Mouse (Mus musculus) embryo, embryonic 10.5 days (tissue): ENCODE data around the gene Iqsec1.

ENCODE experiments used
- DNase-seq: peaks from one replicate; pipeline ENCODE4 v3.0.0-alpha.2; 2015; ENCODE audit warnings: low spot score

The Iqsec1 gene

GRCm38 (mm10) chr6:90783176-90783575 lies 205.3 kb downstream of the Iqsec1 start:
- no peak for DNase-seq

- peak; percentile 90 for DNase-seq
Measured at GRCm38 (mm10) chr6:90781921-90782770, 206.3 kb downstream of the Iqsec1 start.

DNA sequence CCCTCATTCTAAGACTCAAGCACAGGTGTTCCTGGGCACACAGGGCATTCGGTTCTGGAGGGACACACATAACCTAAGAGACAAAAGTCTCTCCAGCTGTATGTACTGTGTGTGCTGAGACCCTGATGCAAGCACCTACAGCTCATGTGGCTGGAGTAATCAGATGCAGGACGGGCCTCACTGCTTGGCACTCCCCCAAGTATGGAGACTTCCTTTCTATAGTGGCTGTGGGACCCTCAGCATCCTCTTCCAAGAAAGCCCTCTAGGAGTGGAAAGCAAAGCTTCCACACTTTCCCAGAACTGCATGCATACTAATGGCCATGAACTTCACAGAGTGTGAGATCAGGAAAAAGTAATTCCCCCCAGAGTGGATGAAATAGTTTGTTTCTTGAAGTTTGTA lies 208.0 kb downstream of the Iqsec1 start:
- no peak for DNase-seq

DNA sequence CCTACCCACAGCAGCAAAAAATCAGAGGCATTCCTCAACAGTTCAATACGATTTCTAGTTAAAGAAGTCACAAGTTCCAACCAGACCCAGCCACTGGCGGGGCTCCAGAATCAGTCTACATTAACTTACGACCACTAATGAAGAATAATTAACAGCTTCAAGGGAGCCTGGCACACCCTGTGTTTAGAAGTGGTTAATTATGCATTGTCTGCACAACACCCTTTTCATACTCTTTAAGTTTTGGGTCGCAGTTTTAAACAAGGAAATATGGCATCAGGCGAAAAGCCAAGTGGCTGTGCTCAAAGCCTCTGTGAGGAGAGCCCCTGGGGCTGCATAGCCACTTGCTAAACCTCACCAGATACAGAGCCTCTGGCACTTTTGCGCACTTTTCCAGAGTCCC lies 209.6 kb downstream of the Iqsec1 start:
- no peak for DNase-seq

DNA sequence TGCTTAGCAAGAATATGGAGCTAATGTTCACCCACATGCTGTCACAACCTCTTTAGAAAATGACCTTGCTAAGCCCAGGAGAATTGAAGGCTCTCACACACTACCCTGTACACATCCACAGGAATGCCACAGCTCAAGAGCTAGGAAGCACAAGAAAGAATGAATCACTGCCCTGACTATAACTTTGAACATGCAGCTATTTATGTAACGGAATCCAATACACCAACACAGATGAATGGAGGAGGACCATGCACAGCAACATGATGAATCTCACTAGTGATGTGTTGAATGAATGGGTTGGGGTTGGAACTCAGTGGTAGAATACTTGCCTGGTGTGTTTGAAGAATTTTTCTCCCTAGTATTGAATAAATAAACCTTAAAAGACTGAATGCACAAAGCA lies 211.2 kb downstream of the Iqsec1 start:
- DNase-seq = no peak

GRCm38 (mm10) chr6:90775606-90776005 lies 212.9 kb downstream of the Iqsec1 start:
- no peak for DNase-seq

DNA sequence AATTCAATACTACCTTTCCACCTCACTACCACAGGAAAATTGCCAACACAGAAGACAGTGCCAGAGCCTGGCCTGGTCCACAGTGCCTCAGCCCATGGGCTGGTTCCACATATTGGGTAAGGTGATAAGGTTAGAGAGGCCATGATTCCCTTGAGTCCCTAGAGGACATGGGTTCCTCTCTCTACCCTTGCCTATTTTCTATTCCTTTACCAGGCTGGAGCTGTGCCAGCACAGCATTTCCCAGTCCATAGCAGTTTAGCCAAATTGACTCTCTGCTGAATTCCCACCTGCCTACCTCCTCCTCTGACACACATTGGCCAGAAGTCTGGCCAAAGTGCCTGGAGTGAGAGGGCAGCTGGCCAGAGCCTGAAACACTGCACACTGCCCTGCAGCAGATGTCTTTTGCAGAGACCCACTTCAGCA lies 214.7 kb downstream of the Iqsec1 start:
- DNase-seq = no peak

GRCm38 (mm10) chr6:90772120-90772519 lies 216.4 kb downstream of the Iqsec1 start:
- DNase-seq = no peak

DNA sequence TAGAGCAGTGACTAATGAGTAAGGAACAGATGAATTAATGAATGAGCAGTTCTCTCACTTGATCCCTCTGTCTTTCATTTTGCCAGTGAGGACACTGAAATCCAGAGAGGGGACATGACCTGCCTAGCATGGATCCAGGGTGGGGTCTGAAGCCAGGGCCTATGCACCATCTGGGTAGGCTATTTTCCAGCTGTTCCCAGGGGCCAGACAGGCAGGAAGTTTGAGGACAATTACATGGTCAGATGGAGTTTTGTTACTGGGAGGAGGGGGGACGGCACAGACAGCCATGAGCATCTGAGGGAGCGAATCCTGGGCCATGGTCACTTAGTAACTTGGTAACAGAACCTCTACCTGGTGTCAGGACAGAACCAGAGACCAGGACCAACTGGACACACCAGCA lies 220.0 kb downstream of the Iqsec1 start:
- no peak for DNase-seq

DNA sequence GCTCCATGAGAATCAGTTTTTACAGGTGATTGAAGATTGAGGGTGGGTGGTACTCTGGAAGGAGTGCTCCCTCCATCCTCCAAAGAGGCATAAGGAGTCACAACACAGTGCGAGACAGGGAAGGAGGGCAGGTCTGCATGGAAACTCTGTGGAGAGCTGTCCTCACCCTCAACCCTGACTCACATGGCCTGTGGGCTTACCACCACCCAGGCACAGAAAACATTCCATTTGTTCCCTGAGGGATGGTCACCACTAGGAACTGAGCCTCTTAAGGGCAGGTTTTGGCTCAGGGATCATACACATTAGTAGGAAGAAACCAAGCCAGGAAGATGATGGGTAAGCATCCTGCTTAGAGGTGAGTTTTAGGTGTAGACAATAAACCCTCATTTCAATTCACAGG lies 220.6 kb downstream of the Iqsec1 start:
- DNase-seq = no peak

- DNase-seq = no peak
Measured at GRCm38 (mm10) chr6:90764753-90765152, 223.7 kb downstream of the Iqsec1 start.

DNA sequence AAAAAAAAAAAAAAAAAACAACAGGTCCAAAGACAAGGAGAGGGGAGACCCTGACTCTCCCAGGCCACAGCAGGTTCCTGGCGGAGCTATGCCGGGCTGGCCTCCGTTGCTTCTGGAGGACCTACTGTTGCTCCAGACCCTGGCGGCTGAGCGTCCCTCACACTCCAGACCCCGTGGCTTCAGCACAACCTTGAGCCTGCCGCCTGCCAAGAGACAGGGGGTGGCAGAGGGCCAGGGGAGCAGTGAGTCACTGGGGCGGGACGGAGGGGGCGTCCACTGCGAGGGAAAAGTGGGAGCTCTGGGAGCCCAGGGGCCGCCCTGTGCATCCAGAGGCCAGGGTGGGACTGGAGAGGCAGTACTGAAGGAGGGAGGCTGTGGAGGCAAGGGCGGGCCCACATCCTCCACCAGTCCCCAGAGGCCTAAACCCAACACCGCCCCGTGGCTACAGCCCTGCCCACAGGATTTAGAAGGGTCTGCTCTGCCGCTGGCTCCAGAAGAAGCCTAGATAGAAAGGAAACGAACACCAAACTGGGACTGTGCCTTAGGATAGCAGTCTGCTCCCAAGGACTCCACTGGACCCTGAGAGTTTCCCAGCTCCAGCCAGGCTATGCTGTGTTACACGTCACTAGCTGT lies 224.4 kb downstream of the Iqsec1 start:
- DNase-seq = no peak

GRCm38 (mm10) chr6:90763295-90763694 lies 225.2 kb downstream of the Iqsec1 start:
- no peak for DNase-seq

- no peak for DNase-seq
Measured at GRCm38 (mm10) chr6:90762120-90762736, 226.3 kb downstream of the Iqsec1 start.

DNA sequence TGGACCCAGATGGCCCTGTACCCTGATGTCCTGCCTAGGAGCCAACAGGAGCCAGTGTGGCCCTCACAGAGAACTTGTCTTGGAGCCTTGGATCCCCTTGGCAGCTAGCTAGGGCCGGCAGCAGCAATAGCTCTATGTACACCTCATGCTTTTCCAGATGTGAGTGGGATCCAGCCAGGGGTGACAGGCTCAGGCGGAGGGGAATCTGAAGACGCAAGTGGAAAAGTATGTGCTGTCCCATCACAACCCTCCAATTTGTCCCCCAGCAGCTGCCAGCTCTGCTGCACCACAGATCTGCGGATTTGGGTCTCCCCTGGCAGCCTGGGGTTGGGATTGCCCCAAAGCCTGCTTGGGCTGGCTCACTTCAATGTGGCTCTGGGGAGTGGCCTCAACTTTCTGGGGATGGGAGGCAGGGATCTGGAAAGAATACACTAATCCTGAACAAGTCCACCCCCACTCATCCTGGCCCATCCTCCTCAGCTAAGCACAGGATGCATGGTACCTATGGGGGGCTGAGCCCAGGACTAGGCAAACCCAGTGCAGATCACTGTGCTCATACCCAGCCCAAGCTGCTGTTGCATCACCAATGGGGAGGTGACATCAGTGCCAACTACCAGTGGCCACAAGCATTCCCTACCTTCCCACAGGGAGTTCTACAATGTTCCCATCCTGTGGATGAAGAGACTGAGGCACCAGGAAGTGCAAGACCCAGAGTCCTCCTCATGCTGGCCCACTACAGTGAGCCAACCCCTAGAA lies 227.0 kb downstream of the Iqsec1 start:
- DNase-seq = no peak

DNA sequence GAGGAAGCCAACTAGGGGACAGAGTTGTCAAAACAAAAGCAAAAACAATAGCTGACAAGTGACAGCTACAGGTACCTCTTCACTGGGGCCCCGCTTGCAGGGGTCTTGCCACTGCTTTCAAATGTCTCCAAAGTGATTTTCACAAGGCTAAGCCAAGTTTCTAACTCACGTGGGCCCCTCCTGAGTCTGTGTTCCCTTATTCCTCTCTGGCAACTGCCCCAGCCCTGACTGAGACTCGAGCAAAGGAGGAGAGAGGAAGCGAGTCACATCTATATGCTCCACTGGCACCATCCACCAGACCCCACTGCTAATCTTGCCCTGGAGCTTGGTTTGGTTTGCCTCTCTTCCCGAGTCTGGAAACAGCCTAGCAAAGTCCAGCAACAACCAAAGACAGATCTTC lies 227.6 kb downstream of the Iqsec1 start:
- no peak for DNase-seq

DNA sequence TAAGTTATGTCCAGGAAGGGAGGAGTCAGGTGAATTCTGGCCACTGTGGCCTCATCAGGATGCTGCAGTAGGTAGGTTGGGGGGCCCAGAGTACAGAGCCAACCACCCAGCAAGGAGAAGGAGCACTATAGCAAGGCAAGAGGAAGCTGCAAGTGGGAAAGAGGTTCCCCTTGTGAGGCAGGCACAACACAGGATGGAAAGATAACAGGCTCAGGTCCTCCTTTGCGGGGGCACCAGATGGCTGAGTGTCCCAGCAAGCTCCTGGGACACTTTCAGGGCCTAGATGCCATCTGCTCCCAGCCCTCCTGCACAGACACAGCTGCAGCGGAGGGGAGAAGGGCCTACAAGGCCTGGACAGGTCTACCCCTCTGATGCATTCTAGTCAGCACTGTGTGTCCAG lies 228.7 kb downstream of the Iqsec1 start:
- no peak for DNase-seq

GRCm38 (mm10) chr6:90758155-90758554 lies 230.3 kb downstream of the Iqsec1 start:
- no peak for DNase-seq

DNA sequence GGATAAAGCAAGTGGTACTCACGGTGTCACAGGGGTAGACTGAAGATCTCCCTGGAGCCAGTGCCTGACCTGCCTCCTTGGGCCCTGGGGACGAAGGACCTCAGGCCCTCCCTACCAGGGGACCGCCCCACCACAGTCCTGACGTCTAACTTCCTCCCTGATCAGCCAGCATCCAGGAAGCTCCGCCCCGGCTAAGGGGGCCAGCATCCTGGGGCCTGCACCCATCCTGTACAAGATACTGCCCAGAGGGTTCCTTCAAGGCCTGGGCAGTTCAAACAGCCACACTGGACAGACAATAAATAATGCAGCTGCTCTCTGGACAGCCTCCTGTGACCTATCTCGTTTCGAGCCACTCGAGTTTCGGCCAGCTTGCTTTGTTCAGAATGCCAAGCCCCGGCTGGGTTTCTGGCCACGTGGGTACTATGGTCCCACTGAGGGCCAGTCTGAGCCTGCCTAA lies 231.0 kb downstream of the Iqsec1 start:
- no peak for DNase-seq

DNA sequence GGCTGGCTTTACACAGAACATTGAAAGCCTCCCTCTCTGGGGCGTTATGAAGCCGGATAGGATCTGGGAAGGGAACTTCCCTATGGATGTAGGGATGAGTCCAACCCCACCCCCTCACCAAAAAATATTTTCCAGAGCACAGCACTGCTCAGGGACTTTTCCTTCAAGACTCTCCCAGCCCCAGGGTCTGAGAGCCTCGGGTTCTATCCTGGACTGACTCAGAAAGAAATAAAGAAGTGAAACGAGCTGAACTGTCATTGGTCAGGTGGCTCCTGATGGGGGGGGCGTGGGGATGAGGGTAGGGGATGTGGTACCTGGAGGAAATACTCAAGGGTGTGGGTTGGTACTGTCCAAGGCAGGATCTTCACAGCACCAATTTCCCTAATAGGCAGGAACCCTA lies 231.9 kb downstream of the Iqsec1 start:
- no peak for DNase-seq

DNA sequence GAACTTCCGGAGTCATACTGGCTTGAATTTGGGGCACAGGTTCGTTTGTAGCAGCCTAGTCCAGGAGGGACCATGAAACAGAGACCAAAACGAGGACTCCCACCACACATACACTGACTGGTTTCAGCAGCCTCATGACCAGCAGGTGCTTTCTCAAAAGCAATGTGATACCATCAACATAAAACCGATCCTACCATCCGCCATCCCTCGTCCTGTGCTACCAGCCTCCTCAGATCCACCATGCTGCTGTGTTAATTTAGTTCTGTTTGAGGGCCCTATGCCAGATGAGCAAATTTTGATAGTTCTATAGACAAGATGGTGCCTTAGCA lies 232.9 kb downstream of the Iqsec1 start:
- DNase-seq = no peak

DNA sequence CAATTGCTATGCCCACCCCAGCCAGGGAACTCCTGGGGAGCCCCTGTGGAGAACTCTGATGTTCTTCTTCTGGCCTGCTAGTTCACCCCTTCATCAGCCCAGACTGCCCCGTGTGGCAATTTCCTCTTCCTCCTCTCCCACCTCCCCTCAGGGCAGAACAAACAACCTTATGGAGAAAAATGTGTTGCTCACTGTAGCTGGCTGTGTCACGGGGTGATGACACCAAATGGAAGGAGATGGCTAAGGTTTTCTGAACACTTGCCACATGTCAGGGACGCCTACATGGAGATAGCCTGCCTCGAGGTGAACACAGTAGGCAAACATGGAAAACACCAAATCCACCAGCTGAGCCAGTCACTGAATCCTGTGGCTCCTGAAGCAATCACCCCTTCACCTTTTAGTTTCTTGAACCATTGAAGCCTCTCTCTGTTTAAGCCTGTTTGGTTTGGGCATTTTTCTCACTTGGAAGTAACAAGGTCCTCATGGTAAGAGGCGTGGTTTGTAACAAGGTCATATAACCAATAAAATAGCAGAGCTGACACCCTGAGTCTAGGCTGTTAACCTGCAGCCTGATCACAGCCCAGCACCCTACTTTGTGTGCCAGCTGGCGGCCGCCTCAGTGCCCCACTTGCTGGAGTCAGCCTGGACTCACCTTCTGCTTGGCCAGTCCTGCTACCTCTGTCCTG lies 233.4 kb downstream of the Iqsec1 start:
- no peak for DNase-seq
